Mouse (Mus musculus) monocyte, adult 59 days (primary cell): Measurements from ENCODE around the gene Acot3. TPM values are rescaled to one million over a fixed set of nuclear protein-coding genes. Genes with fewer than 3 reads are reported as not detected.

ENCODE experiments used
- total RNA-seq, 2 experiments: library from RNA; stranded (reverse); gene quantifications; one replicate each; pipeline ENCODE4 v1.2.4; 2023

The Acot3 gene
- total RNA-seq = not detected

DNA sequence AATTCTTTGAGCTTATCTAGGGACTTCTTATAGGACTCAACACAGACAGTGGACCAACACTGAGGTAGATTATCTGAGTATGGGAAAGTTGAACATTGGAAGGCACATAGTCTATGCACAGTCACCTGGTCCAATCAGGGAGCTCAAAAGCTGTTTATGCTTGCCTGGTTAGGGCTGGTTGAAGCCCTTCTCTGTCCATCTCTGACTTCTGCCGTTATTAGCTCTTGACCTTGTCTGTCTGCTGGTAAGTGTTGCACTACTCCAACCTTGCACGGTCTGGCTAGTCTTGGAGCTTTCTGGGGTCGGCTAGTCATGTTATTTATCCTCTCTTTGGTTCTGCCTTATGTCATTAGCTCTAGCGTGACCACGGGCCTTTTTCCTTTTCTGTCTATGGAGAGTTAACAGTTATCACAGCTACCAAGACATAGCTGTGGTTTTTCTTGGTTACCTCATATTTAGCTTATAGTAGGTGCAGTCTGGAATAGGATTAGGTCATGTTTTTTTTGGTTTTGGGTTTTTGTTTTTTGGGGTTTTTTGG lies at the start of gene Acot3:
Acot3 (plus strand) TSS at position 208 of the 538 bp plus-strand sequence.

GRCm38 (mm10) chr12:84009171-84009965 lies 42.6 kb upstream of the Acot3 start, which contains the start of gene Acot1:
Gene Acot1 (plus strand): TSS chr12:84009490.

DNA sequence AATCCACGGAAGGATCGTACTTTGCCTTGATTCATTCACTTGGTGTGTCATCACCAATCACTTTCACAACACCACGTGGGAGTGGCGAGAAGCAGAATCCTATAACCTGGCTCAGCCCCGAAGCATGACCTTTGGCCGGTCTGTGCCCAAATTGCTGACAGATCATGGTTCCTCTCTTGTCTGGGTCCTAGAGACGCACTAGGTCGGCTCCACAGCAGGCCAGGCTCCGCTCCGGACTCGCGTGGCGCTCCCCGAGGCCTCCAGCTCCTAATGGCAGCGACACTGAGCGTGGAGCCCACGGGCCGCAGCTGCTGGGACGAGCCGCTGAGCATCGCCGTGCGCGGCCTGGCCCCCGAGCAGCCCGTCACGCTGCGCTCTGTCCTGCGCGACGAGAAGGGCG lies 13.7 kb upstream of the Acot3 start, which contains the start of gene Acot4:
Acot4 (plus strand) TSS at position 139 of the 400 bp plus-strand sequence.

GRCm38 (mm10) chr12:84038691-84039111 lies 13.2 kb upstream of the Acot3 start, which contains the start of gene Gm49366:
Gene Gm49366 (plus strand): TSS chr12:84038935.

DNA sequence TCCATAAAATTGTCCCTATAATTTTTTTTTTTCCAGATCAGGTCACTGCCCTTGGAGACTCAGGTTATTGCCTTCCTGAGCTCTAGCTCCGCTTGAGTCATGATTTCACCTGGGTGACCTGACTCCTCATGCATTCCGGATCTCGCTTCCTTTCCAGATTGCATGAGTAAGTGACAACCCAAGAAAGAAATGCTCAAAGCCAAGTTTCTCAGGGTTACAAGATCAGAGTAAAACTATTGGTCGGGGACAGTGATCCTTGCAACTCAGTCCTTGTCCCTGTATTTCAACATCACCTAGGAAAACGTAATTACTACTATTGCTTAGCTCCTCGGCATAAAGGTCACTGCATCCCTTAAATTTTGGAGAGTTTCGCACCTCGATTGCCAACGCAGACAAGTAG lies 17.0 kb downstream of the Acot3 start, which contains the start of gene Acot5:
Acot5 (plus strand) TSS at position 340 of the 400 bp plus-strand sequence.

GRCm38 (mm10) chr12:84100604-84101492 lies 48.9 kb downstream of the Acot3 start, which contains the start of gene Acot6:
Gene Acot6 (plus strand): TSS chr12:84100654.

Other genes with a start within 250 kb of the Acot3 start
- gene Numb, start 130.2 kb upstream of the Acot3 start, total RNA-seq = 10 to 100 TPM; 46.1 to 49.0 TPM
- 10 to 100 TPM; 12.9 to 13.7 TPM for gene Riox1, start 101.5 kb upstream of the Acot3 start, total RNA-seq
- gene Heatr4, start 67.3 kb upstream of the Acot3 start, total RNA-seq = not detected
- gene Acot2, start 64.3 kb upstream of the Acot3 start, total RNA-seq = 10 to 100 TPM; 15.8 to 16.5 TPM
- 10 to 100 TPM; 39.1 to 39.2 TPM for gene Acot1, start 42.7 kb upstream of the Acot3 start, total RNA-seq
- 1 to 10 TPM; 1.2 to 1.6 TPM for gene Acot4, start 13.8 kb upstream of the Acot3 start, total RNA-seq
- not detected for gene Gm49366, start 13.2 kb upstream of the Acot3 start, total RNA-seq
- gene Acot5, start 17.2 kb downstream of the Acot3 start, total RNA-seq = not detected
- under 1 TPM; 0.24 to 0.64 TPM for gene Acot6, start 48.5 kb downstream of the Acot3 start, total RNA-seq
- under 1 TPM; 0.52 to 0.73 TPM for gene Dnal1, start 62.2 kb downstream of the Acot3 start, total RNA-seq
- gene Pnma1, start 96.3 kb downstream of the Acot3 start, total RNA-seq = 1 to 10 TPM; 3.1 to 4.0 TPM
- 100 to 1,000 TPM in 1 of 2 experiments, 10 to 100 TPM in 1; 93.3 to 105 TPM for gene Elmsan1, start 166.7 kb downstream of the Acot3 start, total RNA-seq
- 10 to 100 TPM; 18.1 to 18.3 TPM for gene Ptgr2, start 233.1 kb downstream of the Acot3 start, total RNA-seq